7 mouse cellular contexts compared by ENCODE assay signal in genomic region chr8:8689454-8690145, GRCm38 (mm10). TPM values are rescaled to one million over a fixed set of nuclear protein-coding genes. Genes with fewer than 3 reads are reported as not detected.
DNase-seq lines count a peak whose midpoint lies in the region; ATAC-seq lines count a peak whose summit lies in the region.

No protein-coding gene starts in this region.

- peak overlapping the region; percentile 99 for H3K9ac ChIP-seq in limb, embryonic 11.5 days (ENCODE audit: low read length)
- peak overlapping the region; percentile 100 for H3K9ac ChIP-seq in midbrain, embryonic 12.5 days (replicated peaks)

- peak overlapping the region; percentile 76 for H3K4me2 ChIP-seq in limb, embryonic 11.5 days (ENCODE audit: low read depth, severe bottlenecking)
- H3K4me2 ChIP-seq in midbrain, embryonic 12.5 days (replicated peaks) = peak overlapping the region; percentile 79

- H3K27ac ChIP-seq in limb, embryonic 11.5 days (replicated peaks; ENCODE audit: low read depth, low read length) = peak overlapping the region; percentile 87
- H3K27ac ChIP-seq in midbrain, embryonic 12.5 days (replicated peaks) = peak overlapping the region; percentile 95

- WGBS in limb, embryonic 11.5 days = under 1% methylated on average over 57 of the region's 68 CpGs
- 0% methylated on average over 59 of the region's 68 CpGs for WGBS in midbrain, embryonic 12.5 days

- H3K36me3 ChIP-seq in limb, embryonic 11.5 days (ENCODE audit: control insufficient read depth, insufficient read depth, low read length) = no peaks in the 10 kb centered on the region
- no peaks in the 10 kb centered on the region for H3K36me3 ChIP-seq in midbrain, embryonic 12.5 days

- peak; percentile 45 for DNase-seq in adrenal gland, adult 8-10 months
- DNase-seq in embryo, embryonic 9.5 days (ENCODE audit: extremely low spot score) = peak; percentile 67
- DNase-seq in heart, adult 11 months = peak; percentile 98
- peak; percentile 45 for DNase-seq in kidney, adult 11 months
- DNase-seq in limb, embryonic 11.5 days (ENCODE audit: low spot score) = peak; percentile 69
- peak; percentile 25 for DNase-seq in spleen, adult 12 weeks (ENCODE audit: low spot score)

- no peaks in the 10 kb centered on the region for H3K9me3 ChIP-seq in limb, embryonic 11.5 days (ENCODE audit: control insufficient read depth, low read length)
- H3K9me3 ChIP-seq in midbrain, embryonic 12.5 days = no peaks in the 10 kb centered on the region

- peak; percentile 56 for ATAC-seq in limb, embryonic 11.5 days (ENCODE audit: insufficient number of reproducible peaks, low FRiP score, low TSS enrichment, low read depth)
- peak; percentile 69 for ATAC-seq in midbrain, embryonic 12.5 days (ENCODE audit: low FRiP score, low read depth)

- H3K4me3 ChIP-seq in limb, embryonic 11.5 days (ENCODE audit: low read depth, low read length) = peak overlapping the region; percentile 67
- peak overlapping the region; percentile 90 for H3K4me3 ChIP-seq in midbrain, embryonic 12.5 days

- H3K4me1 ChIP-seq in limb, embryonic 11.5 days (ENCODE audit: control insufficient read depth, insufficient read depth, low read length) = peaks cover 15% of the 10 kb centered on the region
- peaks cover 39% of the 10 kb centered on the region for H3K4me1 ChIP-seq in midbrain, embryonic 12.5 days

- H3K27me3 ChIP-seq in limb, embryonic 11.5 days (ENCODE audit: control insufficient read depth, insufficient read depth, low read length) = no peaks in the 10 kb centered on the region
- H3K27me3 ChIP-seq in midbrain, embryonic 12.5 days = no peaks in the 10 kb centered on the region

RNA-seq across cellular contexts. Expression of gene Arglu1, which starts 0.7 kb away (rescaled TPM):
- 100 to 1,000 TPM in 1 of 4 experiments, 10 to 100 TPM in 3; 44.0 to 126 (median 89.0) TPM for total RNA-seq in adrenal gland, adult 8-10 months (2022)
- polyA plus RNA-seq in limb, embryonic 11.5 days (2014; fragmentation: Nextera tagmentation; extraction: Ambion mirVana) = 167 and 169 TPM in 2 replicates
- 201 and 221 TPM in 2 replicates for polyA plus RNA-seq in midbrain, embryonic 12.5 days (2016; fragmentation: Nextera tagmentation; extraction: Ambion mirVana)

RNA-seq across cellular contexts. Expression of gene Efnb2, which starts 28.6 kb away (rescaled TPM):
- total RNA-seq in adrenal gland, adult 8-10 months (2022) = 10 to 100 TPM; 10.4 to 25.9 (median 21.3) TPM
- polyA plus RNA-seq in limb, embryonic 11.5 days (2014; fragmentation: Nextera tagmentation; extraction: Ambion mirVana) = 26.3 and 31.1 TPM in 2 replicates
- 26.7 and 30.9 TPM in 2 replicates for polyA plus RNA-seq in midbrain, embryonic 12.5 days (2016; fragmentation: Nextera tagmentation; extraction: Ambion mirVana)

Comparison
In these comparisons a context has a peak if more than half of its experiments do, and no peak if none do; other contexts are left out.
1. Peak in every context shown above with its lines: DNase-seq, ATAC-seq, H3K4me3 ChIP-seq and H3K27ac ChIP-seq.
2. DNase-seq: peak in every context shown above with its lines; median percentile 98 in heart, adult 11 months; 69 in limb, embryonic 11.5 days; 67 in embryo, embryonic 9.5 days; 45 in adrenal gland, adult 8-10 months; 45 in kidney, adult 11 months; 25 in spleen, adult 12 weeks.